Mouse (Mus musculus) effector memory CD4-positive, alpha-beta T cell, adult 7 months (primary cell): Measurements from ENCODE around the gene Ccdc185. TPM values are rescaled to one million over a fixed set of nuclear protein-coding genes. Genes with fewer than 3 reads are reported as not detected.

Experiments used
- polyA plus RNA-seq: library from polyadenylated mRNA; unstranded; fragments of 100-300 nt; shearing (Covaris generic); gene quantifications from one replicate; pipeline ENCODE4 v1.2.1, GENCODE M21; 2017

Gene Ccdc185
- not detected for polyA plus RNA-seq

DNA sequence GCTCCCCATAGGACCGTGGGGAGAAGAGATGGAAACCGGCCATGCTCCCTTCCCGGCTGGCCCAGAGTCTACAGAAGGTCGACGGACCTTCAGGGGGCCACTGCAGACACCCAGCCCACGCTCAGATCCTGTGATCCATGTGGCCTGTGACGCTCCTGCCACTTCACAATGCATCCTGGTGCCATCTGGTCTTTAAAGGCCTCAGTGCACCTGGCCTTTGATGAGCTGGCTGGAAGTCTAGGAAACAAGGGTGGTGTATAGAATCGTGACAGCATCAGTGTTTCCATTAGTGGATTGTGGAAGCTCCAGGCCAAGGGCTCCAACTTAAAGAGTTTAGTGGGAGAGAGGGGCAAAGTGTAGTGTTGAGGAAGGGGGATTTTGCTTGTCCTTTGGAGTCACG lies at the start of gene Ccdc185:
TSS of gene Ccdc185 (minus strand) at position 101 of the 400 bp plus-strand sequence.

DNA sequence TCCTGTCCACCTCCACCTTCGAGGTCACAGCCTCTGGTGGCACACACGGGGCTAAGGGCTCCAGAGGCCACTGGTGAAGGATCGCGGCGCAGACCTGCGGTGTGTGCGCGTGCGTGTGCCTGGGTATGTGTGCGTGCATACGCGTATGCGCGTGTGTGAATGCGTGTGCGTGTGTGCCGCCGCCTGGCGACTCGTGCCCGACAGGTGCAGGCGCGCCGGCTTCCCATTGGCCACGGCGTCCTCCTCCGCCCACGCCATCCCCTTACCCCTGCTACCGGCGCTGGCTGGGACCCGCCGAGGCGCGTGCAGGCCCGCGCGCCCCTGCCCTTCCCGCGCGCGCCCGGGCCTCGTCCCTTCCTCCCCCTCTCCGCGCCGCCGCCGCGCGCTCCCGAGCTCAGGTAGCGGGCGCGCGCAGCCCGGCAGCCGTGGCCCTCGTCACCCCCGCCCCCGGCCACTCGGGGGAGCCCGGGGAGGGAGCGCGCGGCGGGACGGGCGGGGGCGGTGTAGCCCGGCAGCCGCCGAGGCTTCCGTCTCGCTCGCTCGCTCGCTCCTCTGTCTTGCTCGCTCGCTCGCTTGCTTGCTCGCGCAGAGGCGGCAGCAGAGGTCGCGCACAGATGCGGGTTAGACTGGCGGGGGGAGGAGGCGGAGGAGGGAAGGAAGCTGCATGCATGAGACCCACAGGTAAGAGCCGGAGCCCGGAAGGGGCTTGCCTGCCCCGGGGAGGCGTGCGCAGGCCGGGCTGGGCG lies 14.9 kb upstream of the Ccdc185 start, which contains the start of gene Susd4:
TSS of gene Susd4 (plus strand) at position 145 of the 746 bp plus-strand sequence.

Other genes starting within 250 kb of the Ccdc185 start
- gene Capn2, start 231.6 kb downstream of the Ccdc185 start, polyA plus RNA-seq, result 133 TPM
- gene Capn8, start 184.2 kb downstream of the Ccdc185 start, polyA plus RNA-seq, result not detected
- gene Susd4, start 14.7 kb upstream of the Ccdc185 start, polyA plus RNA-seq, result 2.6 TPM
- gene Tlr5, start 205.6 kb upstream of the Ccdc185 start, polyA plus RNA-seq, result not detected